Mouse (Mus musculus) liver, embryonic 11.5 days (tissue): ENCODE results near the gene Fyb2. TPM values are rescaled to one million over a fixed set of nuclear protein-coding genes. Genes with fewer than 3 reads are reported as not detected.

ENCODE experiments used
- ATAC-seq: fragments of 200-750 bp; cut with Nextera tagmentation; replicated peaks from 2 replicates; pipeline ENCODE4 v1.8.0; 2017; ENCODE audit warnings: moderate number of reproducible peaks, mild to moderate bottlenecking, moderate TSS enrichment, moderate library complexity; ENCODE audit not compliant: low FRiP score
- DNase-seq: peaks from one replicate; pipeline ENCODE4 v3.0.0-alpha.2; 2017; ENCODE audit warnings: low spot score
- H3K27ac ChIP-seq: fragments of 300-500 bp; sonication (generic); 2 replicates; pipeline ENCODE4 v1.5.1; 2014; ENCODE audit warnings: mild to moderate bottlenecking, low read depth, low read length, control low read depth
- H3K27me3 ChIP-seq: fragments of 300-500 bp; sonication (generic); replicated peaks from 2 replicates; pipeline ENCODE4 v1.6.1; 2014; ENCODE audit warnings: low read length, mixed read lengths; ENCODE audit not compliant: control insufficient read depth, insufficient read depth
- H3K36me3 ChIP-seq: fragments of 300-500 bp; sonication (generic); 2 replicates; pipeline ENCODE4 v1.6.1; 2014; ENCODE audit warnings: mild to moderate bottlenecking, low read length, moderate library complexity, mixed read lengths; ENCODE audit not compliant: control insufficient read depth, insufficient read depth
- H3K4me1 ChIP-seq: fragments of 300-500 bp; sonication (generic); replicated peaks from 2 replicates; pipeline ENCODE4 v1.6.1; 2014; ENCODE audit warnings: low read length, mixed read lengths; ENCODE audit not compliant: control insufficient read depth, insufficient read depth
- H3K4me2 ChIP-seq: fragments of 300-500 bp; sonication (generic); 2 replicates; pipeline ENCODE4 v1.6.1; 2014; ENCODE audit warnings: mild to moderate bottlenecking, control low read depth, moderate library complexity
- H3K4me3 ChIP-seq: fragments of 300-500 bp; sonication (generic); 2 replicates; pipeline ENCODE4 v1.5.1; 2014; ENCODE audit warnings: low read depth, low read length, control low read depth
- H3K9ac ChIP-seq: fragments of 300-500 bp; sonication (generic); 2 replicates; pipeline ENCODE4 v1.6.1; 2014; ENCODE audit warnings: low read depth, low read length, control low read depth
- H3K9me3 ChIP-seq: fragments of 300-500 bp; sonication (generic); 2 replicates; pipeline ENCODE4 v1.6.1; 2016; ENCODE audit warnings: low read length, inconsistent platforms, mixed read lengths; ENCODE audit not compliant: control insufficient read depth
- WGBS: fragments of 180-500 bp; shearing (Covaris S2); extraction: QIAGEN DNeasy Blood & Tissue Kit; methylation state at CpG from one replicate; pipeline ENCODE4 v1.1.7; 2014; 5-methylcytosine and 5-hydroxymethylcytosine counted together
- polyA plus RNA-seq: library from polyadenylated mRNA; unstranded; fragments of >200 nt; fragmentation: Nextera tagmentation; extraction: Ambion mirVana; gene quantifications from 2 replicates; pipeline ENCODE4 v1.2.1, GENCODE M21; 2014

The Fyb2 gene
- 0.08 and 0.10 TPM in 2 replicates for polyA plus RNA-seq

DNA sequence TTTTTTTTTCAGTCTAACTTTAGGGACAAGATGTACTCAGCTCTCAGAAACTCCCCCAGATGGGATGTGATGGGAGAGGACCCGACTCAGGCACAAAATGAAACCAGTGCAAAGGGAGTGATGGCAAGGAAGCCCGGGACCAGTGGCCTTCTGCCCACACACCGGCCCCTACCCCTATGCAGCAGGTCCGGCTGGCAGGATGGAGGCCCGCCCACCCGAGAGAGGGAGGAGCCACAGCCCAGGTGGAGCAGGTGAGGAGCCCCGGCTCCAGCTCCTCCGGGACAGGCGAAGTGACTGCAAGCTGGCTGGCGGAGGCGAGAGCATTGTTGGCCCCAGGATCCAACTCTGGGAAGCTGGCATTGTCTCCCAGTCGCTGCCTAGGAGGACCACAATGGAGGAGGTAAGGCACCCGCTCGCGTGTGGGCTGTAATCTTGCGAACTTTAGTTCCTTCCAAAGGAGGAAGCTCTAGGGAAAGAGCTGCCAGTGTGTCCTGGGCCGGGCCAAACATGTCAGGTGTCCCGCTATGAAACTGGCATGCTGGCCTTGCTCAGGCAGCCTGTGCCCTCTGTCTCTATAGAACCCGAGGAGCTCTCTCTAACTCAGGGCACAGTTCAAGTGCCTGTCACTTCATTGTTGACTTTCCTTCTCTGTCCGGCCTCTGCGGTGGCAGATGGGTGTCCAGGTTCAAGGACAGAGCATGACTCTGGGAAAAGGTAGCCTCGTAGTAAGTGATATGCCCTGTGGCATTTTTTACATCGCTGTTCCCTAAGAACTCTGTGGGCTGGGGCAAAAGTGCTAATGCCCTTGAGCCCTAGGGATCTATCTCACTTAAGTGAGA, at the start of gene Fyb2:
Fyb2 (plus strand) TSS at position 166 of the 839 bp plus-strand sequence.
- Histone ChIP-seq H3K27me3 (no peaks in the 10 kb centered on the region), H3K36me3 (no peaks in the 10 kb centered on the region), H3K27ac (no peak within 1 kb of the TSS), H3K4me2 (peak within 1 kb of the TSS; percentile 49), H3K4me1 (no peaks in the 10 kb centered on the region), H3K9ac (no peak within 1 kb of the TSS), H3K9me3 (no peaks in the 10 kb centered on the region), H3K4me3 (no peak within 1 kb of the TSS)
- no peak for ATAC-seq
- WGBS, result 26% methylated on average over 23 of the region's 23 CpGs
- no peak for DNase-seq

DNA sequence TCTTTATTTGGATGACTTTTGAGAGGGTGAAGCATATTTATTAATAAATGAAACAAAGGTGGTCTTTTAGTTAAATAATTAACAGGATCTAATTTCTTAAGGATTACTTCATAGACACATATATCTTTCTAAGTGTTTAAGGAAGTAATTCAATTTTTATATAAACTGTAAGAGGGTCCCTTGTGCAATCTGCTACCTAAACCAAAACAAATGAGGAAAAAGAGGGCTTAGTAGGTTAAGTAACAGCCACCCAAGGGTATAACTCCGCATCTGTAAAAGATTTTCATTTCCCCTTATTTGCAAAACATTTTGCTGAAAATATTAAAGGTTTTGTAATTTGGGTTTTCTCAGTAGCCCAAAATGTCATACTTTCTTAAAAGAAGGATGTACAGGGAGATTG, 48.9 kb upstream of the Fyb2 start:
- H3K9me3 ChIP-seq, result no peaks in the 10 kb centered on the region
- H3K27me3 ChIP-seq, result no peaks in the 10 kb centered on the region
- H3K27ac ChIP-seq, result no peak overlapping the region
- DNase-seq, result no peak
- H3K36me3 ChIP-seq, result no peaks in the 10 kb centered on the region
- ATAC-seq, result no peak
- 86% methylated on average over 1 of the region's 1 CpGs for WGBS
- H3K9ac ChIP-seq, result no peak overlapping the region
- H3K4me1 ChIP-seq, result no peaks in the 10 kb centered on the region
- H3K4me2 ChIP-seq, result no peak overlapping the region
- H3K4me3 ChIP-seq, result no peak overlapping the region

- Histone ChIP-seq H3K4me2 (no peak overlapping the region), H3K9me3 (no peaks in the 10 kb centered on the region), H3K36me3 (no peaks in the 10 kb centered on the region), H3K27ac (no peak overlapping the region), H3K27me3 (no peaks in the 10 kb centered on the region), H3K4me1 (no peaks in the 10 kb centered on the region), H3K4me3 (no peak overlapping the region), H3K9ac (no peak overlapping the region)
- ATAC-seq (no peak), DNase-seq (no peak)
These were observed 43.7 kb upstream of the Fyb2 start for GRCm38 (mm10) chr4:104869581-104869980.

GRCm38 (mm10) chr4:104870196-104870595, 43.1 kb upstream of the Fyb2 start:
- 84% methylated on average over 5 of the region's 5 CpGs for WGBS
- H3K4me3 ChIP-seq, result no peak overlapping the region
- ATAC-seq, result no peak

GRCm38 (mm10) chr4:104875832-104876231, 37.4 kb upstream of the Fyb2 start:
- no peak for DNase-seq
- Histone ChIP-seq H3K9me3 (no peaks in the 10 kb centered on the region), H3K27ac (no peak overlapping the region), H3K27me3 (no peaks in the 10 kb centered on the region), H3K4me1 (no peaks in the 10 kb centered on the region), H3K4me2 (peak overlapping the region; percentile 21), H3K36me3 (no peaks in the 10 kb centered on the region), H3K9ac (no peak overlapping the region), H3K4me3 (peak overlapping the region; percentile 36)
- WGBS, result 64% methylated on average over 4 of the region's 4 CpGs
- ATAC-seq, result no peak

More at GRCm38 (mm10) chr4:104870196-104870595, 43.1 kb upstream of the Fyb2 start:
- Histone ChIP-seq H3K9ac (no peak overlapping the region), H3K36me3 (no peaks in the 10 kb centered on the region), H3K27me3 (no peaks in the 10 kb centered on the region), H3K4me1 (no peaks in the 10 kb centered on the region), H3K9me3 (no peaks in the 10 kb centered on the region), H3K27ac (no peak overlapping the region), H3K4me2 (no peak overlapping the region)
- no peak for DNase-seq

DNA sequence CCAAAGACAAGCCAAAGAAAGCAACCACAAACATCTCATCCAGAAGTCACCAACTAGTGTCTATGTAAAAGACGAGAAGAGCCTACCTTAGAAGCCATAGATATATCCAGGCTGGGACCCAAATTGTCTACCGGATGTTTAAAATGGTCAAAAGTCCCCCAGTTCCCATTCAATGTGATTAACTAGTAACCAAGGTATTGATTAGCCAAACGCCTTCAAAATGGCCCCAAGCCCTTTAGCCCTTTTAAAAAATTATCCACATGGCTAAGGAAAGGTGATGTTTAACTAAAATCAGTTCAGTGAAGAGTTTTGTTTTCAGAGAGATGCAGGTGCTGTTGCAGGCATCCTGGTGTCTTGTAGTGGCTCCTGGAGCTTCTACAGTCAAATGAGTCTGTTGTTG, 36.9 kb upstream of the Fyb2 start, which contains the start of gene C8a:
C8a (minus strand) TSS at position 76 of the 400 bp plus-strand sequence.
- H3K4me3 ChIP-seq, result peak within 1 kb of the TSS; percentile 36
- H3K4me1 ChIP-seq, result no peaks in the 10 kb centered on the region
- no peak within 1 kb of the TSS for H3K9ac ChIP-seq
- no peaks in the 10 kb centered on the region for H3K36me3 ChIP-seq
- DNase-seq, result no peak
- no peak within 1 kb of the TSS for H3K27ac ChIP-seq
- H3K9me3 ChIP-seq, result no peaks in the 10 kb centered on the region
- H3K4me2 ChIP-seq, result peak within 1 kb of the TSS; percentile 21
- no peaks in the 10 kb centered on the region for H3K27me3 ChIP-seq
- no peak for ATAC-seq
- WGBS, result 64% methylated on average over 3 of the region's 3 CpGs

GRCm38 (mm10) chr4:104887486-104887885, 25.8 kb upstream of the Fyb2 start:
- H3K36me3 ChIP-seq, result no peaks in the 10 kb centered on the region
- H3K9ac ChIP-seq, result no peak overlapping the region
- no peaks in the 10 kb centered on the region for H3K4me1 ChIP-seq
- ATAC-seq, result no peak
- no peak for DNase-seq
- H3K27ac ChIP-seq, result no peak overlapping the region
- H3K9me3 ChIP-seq, result no peaks in the 10 kb centered on the region
- H3K4me3 ChIP-seq, result no peak overlapping the region
- 75% methylated on average over 9 of the region's 9 CpGs for WGBS
- no peaks in the 10 kb centered on the region for H3K27me3 ChIP-seq
- no peak overlapping the region for H3K4me2 ChIP-seq

- no peaks in the 10 kb centered on the region for H3K27me3 ChIP-seq
- DNase-seq, result no peak
- WGBS, result 77% methylated on average over 9 of the region's 9 CpGs
- no peak overlapping the region for H3K4me3 ChIP-seq
- H3K4me2 ChIP-seq, result no peak overlapping the region
- ATAC-seq, result no peak
- no peak overlapping the region for H3K9ac ChIP-seq
- H3K4me1 ChIP-seq, result no peaks in the 10 kb centered on the region
- H3K9me3 ChIP-seq, result no peaks in the 10 kb centered on the region
- no peak overlapping the region for H3K27ac ChIP-seq
- H3K36me3 ChIP-seq, result no peaks in the 10 kb centered on the region
These were observed 24.6 kb upstream of the Fyb2 start for GRCm38 (mm10) chr4:104888499-104889262.
